Mouse (Mus musculus): Measurements from ENCODE around the gene 9930111J21Rik2. TPM values are rescaled to one million over a fixed set of nuclear protein-coding genes. Genes with fewer than 3 reads are reported as not detected.
"Not testable (repeated sequence)": the region's sequence is repeated elsewhere in the genome, so short reads cannot be mapped to it uniquely, and the experiment has no call there.

9930111J21Rik2 gene
- 100 to 1,000 TPM in 21 of 26 experiments, 10 to 100 TPM in 5; 39.0 to 542 (median 279) TPM for total RNA-seq (2018; cell fraction: chromatin; rRNA removed)
- 100 to 1,000 TPM in 19 of 26 experiments, 10 to 100 TPM in 7; 41.5 to 220 (median 127) TPM for total RNA-seq (2018; cell fraction: cytosol; rRNA removed)
- total RNA-seq (2018; cell fraction: nucleus; rRNA removed), result 100 to 1,000 TPM in 19 of 26 experiments, 10 to 100 TPM in 7; 48.5 to 419 (median 203) TPM
- polyA plus RNA-seq (2018), result 39.3 to 117 TPM (median 92.6 TPM) in 3 replicates

GRCm38 (mm10) chr11:49051093-49051891 is at the start of gene 9930111J21Rik2:
Gene 9930111J21Rik2 (minus strand): TSS chr11:49051242.
- H3K79me2 ChIP-seq (ENCODE audit: inconsistent target), result peaks cover 16% of the 10 kb centered on the region
- not testable (repeated sequence) for H3K36me3 ChIP-seq (ENCODE audit: inconsistent target); H3K4me3 ChIP-seq (ENCODE audit: inconsistent target)
- no CpG with 5 or more reads among the region's 6 CpGs for WGBS (ENCODE audit: missing documents)
- H3K27ac ChIP-seq, result peak within 1 kb of the TSS; percentile 64

GRCm38 (mm10) chr11:49100409-49100808 is 49.4 kb upstream of the 9930111J21Rik2 start:
- Histone ChIP-seq H3K4me3 (ENCODE audit: inconsistent target) (peak overlapping the region; percentile 8; the same call in 1 of the 2 replicates), H3K27ac (peak overlapping the region; percentile 49), H3K36me3 (ENCODE audit: inconsistent target) (peaks cover 29% of the 10 kb centered on the region), H3K79me2 (ENCODE audit: inconsistent target) (peaks cover 53% of the 10 kb centered on the region)
- WGBS (ENCODE audit: missing documents), result 75% methylated on average over 3 of the region's 3 CpGs

DNA sequence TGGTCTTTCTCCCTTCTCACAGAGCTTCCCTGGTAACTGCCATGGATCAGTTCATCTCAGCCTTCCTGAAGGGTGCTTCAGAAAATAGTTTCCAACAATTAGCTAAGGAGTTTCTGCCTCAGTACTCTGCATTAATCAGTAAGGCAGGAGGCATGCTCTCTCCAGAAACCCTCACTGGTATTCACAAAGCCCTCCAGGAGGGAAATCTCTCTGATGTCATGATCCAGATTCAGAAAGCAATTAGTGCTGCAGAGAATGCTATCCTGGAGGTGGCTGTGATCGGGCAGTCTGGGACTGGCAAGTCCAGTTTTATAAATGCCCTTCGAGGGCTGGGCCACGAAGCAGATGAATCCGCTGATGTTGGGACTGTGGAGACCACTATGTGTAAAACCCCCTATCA is 44.3 kb upstream of the 9930111J21Rik2 start:
- 93% methylated on average over 4 of the region's 4 CpGs for WGBS (ENCODE audit: missing documents)
- Histone ChIP-seq H3K79me2 (ENCODE audit: inconsistent target) (peaks cover 98% of the 10 kb centered on the region), H3K4me3 (ENCODE audit: inconsistent target) (no peak overlapping the region), H3K36me3 (ENCODE audit: inconsistent target) (peaks cover 51% of the 10 kb centered on the region), H3K27ac (no peak overlapping the region)

GRCm38 (mm10) chr11:49093861-49094660 is 43.0 kb upstream of the 9930111J21Rik2 start:
- H3K79me2 ChIP-seq (ENCODE audit: inconsistent target), result peaks cover 100% of the 10 kb centered on the region
- peaks cover 51% of the 10 kb centered on the region for H3K36me3 ChIP-seq (ENCODE audit: inconsistent target)
- no peak overlapping the region for H3K4me3 ChIP-seq (ENCODE audit: inconsistent target)
- no peak overlapping the region for H3K27ac ChIP-seq
- WGBS (ENCODE audit: missing documents), result 62% methylated on average over 6 of the region's 6 CpGs

DNA sequence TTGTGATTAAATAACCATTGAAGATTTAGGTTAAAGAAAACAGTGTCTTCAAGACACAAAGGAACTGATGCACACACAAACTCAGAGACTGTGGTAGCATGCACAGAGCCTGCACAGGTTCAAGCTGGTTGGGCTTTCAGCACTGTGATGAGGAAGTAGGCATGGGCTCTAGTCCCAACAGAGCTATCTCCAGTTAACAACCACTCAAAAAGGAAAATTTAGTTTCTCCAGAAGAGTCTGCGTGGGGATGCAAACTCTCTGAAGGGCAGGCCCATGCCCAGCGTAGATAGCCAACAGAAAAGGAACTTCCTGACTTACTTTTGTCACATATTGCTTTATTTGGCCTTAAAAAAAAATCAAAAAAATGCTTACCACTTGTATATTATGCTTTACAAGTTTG is 41.7 kb upstream of the 9930111J21Rik2 start:
- Histone ChIP-seq H3K4me3 (ENCODE audit: inconsistent target) (no peak overlapping the region), H3K27ac (peak overlapping the region; percentile 24; the same call in 1 of the 2 replicates), H3K79me2 (ENCODE audit: inconsistent target) (peaks cover 100% of the 10 kb centered on the region), H3K36me3 (ENCODE audit: inconsistent target) (peaks cover 45% of the 10 kb centered on the region)
- WGBS (ENCODE audit: missing documents), result 20% methylated on average over 2 of the region's 2 CpGs

GRCm38 (mm10) chr11:49092053-49092586 is 41.1 kb upstream of the 9930111J21Rik2 start:
- peak overlapping the region; percentile 24; the same call in 1 of the 2 replicates for H3K27ac ChIP-seq
- no peak overlapping the region for H3K4me3 ChIP-seq (ENCODE audit: inconsistent target)
- peaks cover 99% of the 10 kb centered on the region for H3K79me2 ChIP-seq (ENCODE audit: inconsistent target)
- H3K36me3 ChIP-seq (ENCODE audit: inconsistent target), result peaks cover 39% of the 10 kb centered on the region
- WGBS (ENCODE audit: missing documents), result 92% methylated on average over 1 of the region's 1 CpGs

DNA sequence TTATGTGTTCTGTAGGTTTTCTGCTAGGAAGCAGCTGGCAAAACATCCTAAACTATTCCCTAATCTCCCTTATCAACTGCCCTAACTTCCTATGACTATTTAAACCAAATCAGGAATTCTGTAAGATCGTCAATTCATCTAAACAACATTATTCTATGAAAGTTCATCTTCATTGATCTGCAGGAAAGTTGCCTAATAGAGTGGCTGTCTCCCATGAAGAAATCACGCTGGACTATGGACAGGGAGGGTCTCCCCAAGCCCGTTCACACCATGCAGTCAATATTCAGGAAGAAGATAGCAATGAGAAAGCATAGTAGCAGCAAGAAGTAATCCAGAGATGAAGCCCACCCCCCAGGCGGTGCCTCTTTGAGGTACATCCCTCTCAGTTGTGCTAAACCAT is 40.1 kb upstream of the 9930111J21Rik2 start:
- Histone ChIP-seq H3K27ac (no peak overlapping the region), H3K4me3 (ENCODE audit: inconsistent target) (no peak overlapping the region), H3K36me3 (ENCODE audit: inconsistent target) (peaks cover 29% of the 10 kb centered on the region), H3K79me2 (ENCODE audit: inconsistent target) (peaks cover 99% of the 10 kb centered on the region)
- WGBS (ENCODE audit: missing documents), result 81% methylated on average over 4 of the region's 4 CpGs

DNA sequence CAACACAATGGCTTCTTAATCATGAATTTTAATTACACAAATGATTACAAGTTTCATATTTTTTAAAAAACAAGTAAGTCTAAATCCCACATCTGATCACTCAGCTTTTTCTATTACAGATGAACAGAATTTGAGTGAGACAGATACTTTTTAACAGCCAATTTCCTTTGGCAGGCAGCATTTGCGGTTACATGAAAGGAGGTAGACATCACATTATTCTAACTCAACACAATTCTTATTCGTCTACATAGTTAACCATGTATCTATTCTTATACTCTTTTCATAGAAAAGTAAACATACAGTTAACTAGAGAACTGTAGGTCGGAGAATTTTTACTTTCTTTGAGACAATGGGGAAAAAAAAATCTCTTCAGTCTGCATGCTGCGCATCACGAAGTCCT is 39.5 kb upstream of the 9930111J21Rik2 start:
- Histone ChIP-seq H3K4me3 (ENCODE audit: inconsistent target) (no peak overlapping the region), H3K27ac (no peak overlapping the region), H3K79me2 (ENCODE audit: inconsistent target) (peaks cover 99% of the 10 kb centered on the region), H3K36me3 (ENCODE audit: inconsistent target) (peaks cover 23% of the 10 kb centered on the region)
- 98% methylated on average over 5 of the region's 5 CpGs for WGBS (ENCODE audit: missing documents)

- 86% methylated on average over 3 of the region's 3 CpGs for WGBS (ENCODE audit: missing documents)
- H3K27ac ChIP-seq, result no peak overlapping the region
These were observed 38.9 kb upstream of the 9930111J21Rik2 start for GRCm38 (mm10) chr11:49089735-49090507.

DNA sequence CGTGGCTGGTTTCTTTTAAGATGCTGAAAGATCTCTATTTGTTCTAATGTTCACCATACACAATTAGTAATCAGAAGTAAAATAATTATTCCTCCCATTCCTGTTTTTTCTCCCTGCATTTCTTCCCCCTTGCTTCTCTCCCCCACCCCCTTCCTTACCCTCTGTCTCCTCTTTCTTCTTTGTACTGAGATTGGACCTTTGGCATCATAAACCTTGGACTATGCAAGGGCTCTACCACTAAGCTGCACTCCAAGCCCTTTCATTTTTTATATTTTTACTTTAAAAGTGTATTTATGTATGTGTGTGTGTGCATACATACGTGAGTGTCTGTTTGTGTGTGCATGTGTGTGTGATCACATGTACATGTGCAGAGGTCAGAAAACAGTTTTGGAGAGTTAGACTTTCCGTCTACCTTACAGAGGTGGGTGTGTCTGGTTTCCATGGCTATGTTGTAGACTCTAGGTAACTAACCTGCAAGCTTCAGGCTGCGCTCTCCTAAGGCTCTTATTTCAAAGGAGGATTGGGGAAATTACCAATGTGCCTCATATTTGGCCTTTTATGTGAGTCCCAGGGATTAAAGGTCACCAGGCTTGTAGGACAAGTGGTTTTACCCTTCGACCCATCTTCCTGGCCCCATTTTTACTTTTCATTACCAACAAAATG is 38.1 kb upstream of the 9930111J21Rik2 start:
- 89% methylated on average over 5 of the region's 5 CpGs for WGBS (ENCODE audit: missing documents)
- Histone ChIP-seq H3K36me3 (ENCODE audit: inconsistent target) (peaks cover 9% of the 10 kb centered on the region), H3K79me2 (ENCODE audit: inconsistent target) (peaks cover 94% of the 10 kb centered on the region), H3K4me3 (ENCODE audit: inconsistent target) (no peak overlapping the region; the same call in 1 of the 2 replicates), H3K27ac (no peak overlapping the region)

More at GRCm38 (mm10) chr11:49089735-49090507, 38.9 kb upstream of the 9930111J21Rik2 start:
- Histone ChIP-seq H3K4me3 (ENCODE audit: inconsistent target) (no peak overlapping the region), H3K79me2 (ENCODE audit: inconsistent target) (peaks cover 99% of the 10 kb centered on the region), H3K36me3 (ENCODE audit: inconsistent target) (peaks cover 17% of the 10 kb centered on the region)

- Histone ChIP-seq H3K79me2 (ENCODE audit: inconsistent target) (peaks cover 94% of the 10 kb centered on the region), H3K36me3 (ENCODE audit: inconsistent target) (0 out of 2 replicates have a peak, but pooled peaks cover 6% of the 10 kb centered on the region), H3K27ac (peak overlapping the region; percentile 32), H3K4me3 (ENCODE audit: inconsistent target) (peak overlapping the region; percentile 48)
- WGBS (ENCODE audit: missing documents), result 14% methylated on average over 21 of the region's 22 CpGs
These were observed 37.0 kb upstream of the 9930111J21Rik2 start for GRCm38 (mm10) chr11:49087830-49088616.

GRCm38 (mm10) chr11:49086858-49087361 is 35.9 kb upstream of the 9930111J21Rik2 start:
- H3K36me3 ChIP-seq (ENCODE audit: inconsistent target), result 0 out of 2 replicates have a peak, but pooled peaks cover 6% of the 10 kb centered on the region
- WGBS (ENCODE audit: missing documents), result 0% methylated on average over 5 of the region's 6 CpGs
- H3K27ac ChIP-seq, result peak overlapping the region; percentile 80
- peak overlapping the region; percentile 59 for H3K4me3 ChIP-seq (ENCODE audit: inconsistent target)
- H3K79me2 ChIP-seq (ENCODE audit: inconsistent target), result peaks cover 90% of the 10 kb centered on the region

All from macrophage (primary cell).